Mouse (Mus musculus) adrenal gland, adult 8-10 months (tissue): Measurements from ENCODE around the gene Btbd35f19. TPM values are rescaled to one million over a fixed set of nuclear protein-coding genes. Genes with fewer than 3 reads are reported as not detected.
"Not testable (repeated sequence)": the region's sequence is repeated elsewhere in the genome, so short reads cannot be mapped to it uniquely, and the experiment has no call there.

Experiments
- DNase-seq: peaks from one replicate; pipeline ENCODE4 v3.0.0; 2022
- total RNA-seq, 4 experiments: library from RNA; stranded (reverse); gene quantifications; 2 replicates each; pipeline ENCODE4 v1.2.4; 2022

The Btbd35f19 gene
- total RNA-seq = not detected

- DNase-seq = not testable (repeated sequence)
These were observed at the start of gene Btbd35f19 for GRCm38 (mm10) chrX:31383818-31384217. TSS of gene Btbd35f19 (minus strand) at chrX:31383918.

GRCm38 (mm10) chrX:31341924-31342323 is 41.8 kb downstream of the Btbd35f19 start:
- not testable (repeated sequence) for DNase-seq

- DNase-seq = not testable (repeated sequence)
These were observed 47.6 kb downstream of the Btbd35f19 start, which contains the start of gene Btbd35f26 for GRCm38 (mm10) chrX:31336154-31336553. TSS of gene Btbd35f26 (plus strand) at chrX:31336454.

Other genes with a start within 250 kb of the Btbd35f19 start
- not detected for gene Spin2f, start 130.0 kb downstream of the Btbd35f19 start, total RNA-seq
- not detected for gene Btbd35f26, start 47.5 kb downstream of the Btbd35f19 start, total RNA-seq
- gene Gm21883, start 190.4 kb upstream of the Btbd35f19 start, total RNA-seq = not detected
- gene Spin2e, start 235.0 kb upstream of the Btbd35f19 start, total RNA-seq = not detected